Mouse (Mus musculus): Measurements from ENCODE around the gene Ski. TPM values are rescaled to one million over a fixed set of nuclear protein-coding genes. Genes with fewer than 3 reads are reported as not detected.
A peak's percentile ranks its signal among the peaks of the same experiment; 100 is the strongest.

Gene Ski
- total RNA-seq, 2 experiments from 2014 or later: 115 to 117 TPM

GRCm38 (mm10) chr4:155183201-155183600, 39.2 kb downstream of the Ski start:
- DNase-seq (ENCODE audit: low spot score in 2 of 2): no peak

GRCm38 (mm10) chr4:155178981-155179512, 43.3 kb downstream of the Ski start:
- no peak for DNase-seq (ENCODE audit: low spot score in 2 of 2)

- peak; percentile 37 to 71 for DNase-seq (ENCODE audit: low spot score in 2 of 2)
Observed at GRCm38 (mm10) chr4:155178274-155178673, 44.1 kb downstream of the Ski start.

GRCm38 (mm10) chr4:155176210-155176609, 46.2 kb downstream of the Ski start:
- DNase-seq (ENCODE audit: low spot score in 2 of 2): no peak

- no peak for DNase-seq (ENCODE audit: low spot score in 2 of 2)
Observed at GRCm38 (mm10) chr4:155173822-155174785, 48.3 kb downstream of the Ski start.

- peak; percentile 62 to 76 for DNase-seq (ENCODE audit: low spot score in 2 of 2)
Observed at GRCm38 (mm10) chr4:155172909-155173821, 49.2 kb downstream of the Ski start.

GRCm38 (mm10) chr4:155171961-155172533, 50.3 kb downstream of the Ski start:
- no peak for DNase-seq (ENCODE audit: low spot score in 2 of 2)

- DNase-seq (ENCODE audit: low spot score in 2 of 2): no peak
Observed at GRCm38 (mm10) chr4:155170614-155171212, 51.7 kb downstream of the Ski start.

- no peak for DNase-seq (ENCODE audit: low spot score in 2 of 2)
Observed at GRCm38 (mm10) chr4:155168835-155169252, 53.5 kb downstream of the Ski start.

- no peak for DNase-seq (ENCODE audit: low spot score in 2 of 2)
Observed at GRCm38 (mm10) chr4:155165861-155166260, 56.5 kb downstream of the Ski start.

- DNase-seq (ENCODE audit: low spot score in 2 of 2): no peak
Observed at GRCm38 (mm10) chr4:155164550-155164949, 57.8 kb downstream of the Ski start.

GRCm38 (mm10) chr4:155163685-155164084, 58.7 kb downstream of the Ski start:
- DNase-seq (ENCODE audit: low spot score in 2 of 2): no peak

- no peak for DNase-seq (ENCODE audit: low spot score in 2 of 2)
Observed at GRCm38 (mm10) chr4:155163320-155163651, 59.1 kb downstream of the Ski start.

GRCm38 (mm10) chr4:155162433-155163319, 59.7 kb downstream of the Ski start:
- DNase-seq (ENCODE audit: low spot score in 2 of 2): no peak

GRCm38 (mm10) chr4:155158543-155158917, 63.9 kb downstream of the Ski start:
- no peak for DNase-seq (ENCODE audit: low spot score in 2 of 2)

- no peak for DNase-seq (ENCODE audit: low spot score in 2 of 2)
Observed at GRCm38 (mm10) chr4:155157871-155158542, 64.4 kb downstream of the Ski start.

GRCm38 (mm10) chr4:155156734-155157133, 65.7 kb downstream of the Ski start:
- peak in 1 of 2 experiments; percentile 51 for DNase-seq (ENCODE audit: low spot score in 2 of 2)

- DNase-seq (ENCODE audit: low spot score in 2 of 2): no peak
Observed at GRCm38 (mm10) chr4:155154986-155155385, 67.4 kb downstream of the Ski start.

GRCm38 (mm10) chr4:155153389-155154072, 68.9 kb downstream of the Ski start:
- no peak for DNase-seq (ENCODE audit: low spot score in 2 of 2)
